Mouse (Mus musculus): Measurements from ENCODE around the gene Frs2.

- no peak for TF ChIP-seq CTCF (IDR thresholded peaks at IDR 0.05; ENCODE audit: insufficient read depth, low read depth, low read length)
- no peak for TF ChIP-seq POLR2A (IDR thresholded peaks at IDR 0.05; ENCODE audit: insufficient read depth, low read depth, low read length)
Measured at GRCm38 (mm10) chr10:117112545-117112944, 35.8 kb downstream of the Frs2 start.
